Mouse (Mus musculus) bone marrow macrophage, adult 2 months (primary cell): ENCODE data around the gene Dixdc1.

Experiments used
- CTCF ChIP-seq: IDR thresholded peaks from 2 replicates; pipeline ENCODE4 v1.5.1; 2012; ENCODE audit warnings: low read depth, mild to moderate bottlenecking, low read length, moderate library complexity
- POLR2A ChIP-seq: IDR thresholded peaks from 2 replicates; pipeline ENCODE4 v1.6.1; 2012; ENCODE audit warnings: mild to moderate bottlenecking, low read depth, low read length, borderline replicate concordance

DNA sequence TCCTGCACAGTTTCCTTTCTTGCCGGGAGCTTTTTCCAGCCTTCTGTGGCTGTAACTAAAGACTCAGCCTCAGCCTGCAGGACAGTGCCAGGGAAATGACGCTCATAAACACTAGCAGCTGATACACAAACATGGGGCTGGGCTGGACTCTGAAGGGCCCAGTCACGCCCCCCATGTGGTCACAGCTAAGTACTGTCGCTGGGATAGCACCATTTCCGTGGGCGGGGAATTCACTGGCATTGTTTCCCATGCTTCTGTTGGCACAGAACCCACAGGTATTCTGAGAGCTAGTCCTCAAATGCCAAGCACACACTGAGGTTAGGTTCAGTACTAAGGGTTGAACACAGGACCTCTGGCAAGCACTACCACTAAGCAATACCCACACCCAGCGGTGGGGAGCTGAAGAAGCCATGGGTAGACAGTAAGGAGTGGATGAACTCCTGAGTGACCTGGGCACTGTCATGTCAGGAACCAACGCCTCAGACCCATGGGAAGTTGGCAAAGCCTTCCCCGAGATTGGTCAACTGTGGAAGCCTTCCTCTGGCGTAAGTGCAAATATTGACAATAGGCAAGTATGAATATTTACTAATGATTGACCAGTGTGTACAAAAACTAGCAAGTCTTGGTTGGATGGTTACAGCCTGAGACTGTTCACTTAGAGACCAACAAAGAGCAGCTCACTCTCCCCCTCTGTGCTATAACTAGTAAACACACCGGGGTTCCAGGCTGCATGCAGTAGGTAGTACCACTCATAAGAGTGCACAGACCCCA is 38.2 kb downstream of the Dixdc1 start:
- TF ChIP-seq CTCF, result no peak
- TF ChIP-seq POLR2A, result no peak
